Mouse (Mus musculus) testis, adult 2 months (tissue): Measurements from ENCODE around the gene Tprgl. TPM values are rescaled to one million over a fixed set of nuclear protein-coding genes. Genes with fewer than 3 reads are reported as not detected.

Experiments
- H3K27ac ChIP-seq: fragments of 200-500 bp; 2 replicates; pipeline ENCODE4 v1.5.1; 2012; ENCODE audit warnings: low read depth, low read length; ENCODE audit not compliant: control insufficient read depth, insufficient read depth
- H3K27me3 ChIP-seq: fragments of 200-500 bp; 2 replicates; pipeline ENCODE4 v1.6.1; 2012; ENCODE audit warnings: mild to moderate bottlenecking, low read length, moderate library complexity; ENCODE audit not compliant: control insufficient read depth, insufficient read depth
- H3K36me3 ChIP-seq: fragments of 200-500 bp; 2 replicates; pipeline ENCODE4 v1.6.1; 2012; ENCODE audit warnings: mild to moderate bottlenecking, low read length; ENCODE audit not compliant: control insufficient read depth, insufficient read depth
- H3K4me1 ChIP-seq: fragments of 200-500 bp; 2 replicates; pipeline ENCODE4 v1.6.1; 2012; ENCODE audit warnings: low read length; ENCODE audit not compliant: control insufficient read depth, insufficient read depth
- H3K4me3 ChIP-seq: fragments of 200-500 bp; 2 replicates; pipeline ENCODE4 v1.5.1; 2012; ENCODE audit warnings: low read depth, mild to moderate bottlenecking, low read length, moderate library complexity, mixed read lengths; ENCODE audit not compliant: control insufficient read depth
- CTCF ChIP-seq: fragments of 200-500 bp; IDR thresholded peaks from 2 replicates; pipeline ENCODE4 v1.5.1; 2012; ENCODE audit warnings: low read depth, mild to moderate bottlenecking, inconsistent platforms, low read length, moderate library complexity; ENCODE audit not compliant: control insufficient read depth, insufficient read depth, insufficient replicate concordance
- POLR2A ChIP-seq: fragments of 200-500 bp; IDR thresholded peaks from 2 replicates; pipeline ENCODE4 v1.6.1; 2012; ENCODE audit warnings: low read depth, mild to moderate bottlenecking, inconsistent platforms, low read length, moderate library complexity; ENCODE audit not compliant: control insufficient read depth
- polyA plus RNA-seq: library from polyadenylated mRNA; depleted of rRNA; stranded (reverse); fragments of >200 nt; gene quantifications from 2 replicates; pipeline ENCODE4 v1.2.3, GENCODE M21; 2012

Gene Tprgl
- polyA plus RNA-seq, 1 experiment: 212 TPM

DNA sequence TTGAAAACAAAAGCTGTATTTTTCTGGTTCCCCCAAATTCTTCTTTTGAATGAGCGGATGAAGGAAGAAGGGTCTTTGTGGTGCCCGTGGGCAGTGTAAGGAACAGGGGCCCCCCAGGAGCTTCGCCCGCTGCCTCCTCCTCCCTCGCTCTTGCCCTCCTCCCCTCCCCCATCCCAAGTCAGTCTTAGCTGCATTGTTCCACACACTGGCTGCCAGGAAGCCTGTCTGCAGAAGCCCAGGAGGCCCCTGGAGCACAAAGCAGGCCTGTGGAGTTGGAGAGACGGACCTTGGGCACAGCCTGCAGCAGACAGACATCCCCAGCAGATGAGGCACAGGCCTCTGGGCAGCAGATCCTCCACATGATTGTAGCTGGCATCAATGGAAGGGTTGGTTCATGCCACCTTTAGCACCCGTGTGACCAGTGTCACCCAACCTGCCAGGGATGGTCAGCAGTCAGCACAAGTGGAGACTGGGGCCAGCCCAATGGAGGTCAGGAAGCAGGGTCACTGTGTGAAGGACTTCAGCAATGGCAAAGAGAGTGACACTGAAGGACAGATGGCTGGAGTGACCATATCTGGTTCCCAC is 38.0 kb upstream of the Tprgl start:
- no peak overlapping the region for H3K27ac ChIP-seq

GRCm38 (mm10) chr4:154197961-154198360 is 37.5 kb upstream of the Tprgl start:
- H3K4me3 ChIP-seq: no peak overlapping the region
- H3K27me3 ChIP-seq: no peaks in the 10 kb centered on the region
- TF ChIP-seq POLR2A: no peak
- no peak for TF ChIP-seq CTCF
- no peak overlapping the region for H3K27ac ChIP-seq
- H3K4me1 ChIP-seq: no peaks in the 10 kb centered on the region
- no peaks in the 10 kb centered on the region for H3K36me3 ChIP-seq

More for the DNA sequence above, 38.0 kb upstream of the Tprgl start:
- Histone ChIP-seq H3K4me1 (no peaks in the 10 kb centered on the region), H3K36me3 (no peaks in the 10 kb centered on the region), H3K27me3 (no peaks in the 10 kb centered on the region), H3K4me3 (no peak overlapping the region)
- TF ChIP-seq CTCF (no peak), POLR2A (no peak)

DNA sequence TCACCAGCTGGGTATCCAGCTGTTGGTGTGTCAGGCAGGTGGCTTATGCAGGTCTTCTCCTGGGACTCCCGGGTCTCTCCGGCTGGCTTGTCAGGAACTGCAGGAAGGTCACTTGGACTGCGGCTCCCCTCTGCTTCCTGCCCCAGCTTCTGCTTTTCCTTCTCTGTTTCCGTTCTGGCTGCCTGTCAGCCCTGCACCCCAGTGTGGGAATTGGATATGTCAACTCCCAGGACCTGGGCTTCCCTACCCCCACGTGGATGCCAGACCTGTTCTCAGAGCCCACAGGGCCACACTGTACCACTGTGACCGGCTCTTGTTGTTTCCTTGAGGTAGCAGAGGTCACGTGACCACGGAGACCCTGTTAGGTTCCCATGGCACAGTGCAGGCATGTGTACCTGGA is 28.5 kb upstream of the Tprgl start:
- Histone ChIP-seq H3K27ac (no peak overlapping the region), H3K4me3 (no peak overlapping the region), H3K36me3 (no peaks in the 10 kb centered on the region), H3K4me1 (no peaks in the 10 kb centered on the region), H3K27me3 (no peaks in the 10 kb centered on the region)
- TF ChIP-seq POLR2A: no peak
- no peak for TF ChIP-seq CTCF

- TF ChIP-seq POLR2A: no peak
- TF ChIP-seq CTCF: no peak
- no peak overlapping the region for H3K27ac ChIP-seq
- no peaks in the 10 kb centered on the region for H3K4me1 ChIP-seq
- H3K27me3 ChIP-seq: no peaks in the 10 kb centered on the region
- no peaks in the 10 kb centered on the region for H3K36me3 ChIP-seq
- H3K4me3 ChIP-seq: no peak overlapping the region
Measured at GRCm38 (mm10) chr4:154186002-154186537, 25.6 kb upstream of the Tprgl start.

GRCm38 (mm10) chr4:154185001-154185400 is 24.5 kb upstream of the Tprgl start:
- no peaks in the 10 kb centered on the region for H3K36me3 ChIP-seq

DNA sequence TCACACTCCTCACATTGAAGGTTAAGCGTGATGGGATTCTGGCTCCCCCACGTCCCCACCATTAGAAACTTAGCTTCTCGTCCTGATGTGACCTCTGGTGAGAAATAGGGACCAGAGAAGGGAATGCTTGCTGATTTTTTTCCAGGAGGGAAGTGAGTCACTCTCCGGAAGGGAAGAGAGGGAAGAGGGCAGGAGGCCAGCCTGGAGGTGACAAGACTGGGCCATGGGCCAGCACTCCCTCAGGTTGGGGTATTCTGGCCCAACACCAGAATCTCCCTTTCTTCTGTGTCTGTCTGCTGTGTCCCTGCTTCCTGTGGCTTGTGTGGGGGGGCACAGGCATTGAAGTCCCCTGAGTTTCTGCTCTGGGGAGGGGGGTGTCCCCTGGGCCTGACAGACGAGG is 23.1 kb upstream of the Tprgl start:
- H3K4me1 ChIP-seq: no peaks in the 10 kb centered on the region
- no peaks in the 10 kb centered on the region for H3K36me3 ChIP-seq
- H3K27ac ChIP-seq: no peak overlapping the region
- no peak overlapping the region for H3K4me3 ChIP-seq
- TF ChIP-seq CTCF (no peak), POLR2A (no peak)
- no peaks in the 10 kb centered on the region for H3K27me3 ChIP-seq

More at GRCm38 (mm10) chr4:154185001-154185400, 24.5 kb upstream of the Tprgl start:
- no peaks in the 10 kb centered on the region for H3K27me3 ChIP-seq
- H3K4me3 ChIP-seq: no peak overlapping the region
- no peaks in the 10 kb centered on the region for H3K4me1 ChIP-seq
- no peak overlapping the region for H3K27ac ChIP-seq
- TF ChIP-seq CTCF (no peak), POLR2A (no peak)

GRCm38 (mm10) chr4:154181001-154181400 is 20.5 kb upstream of the Tprgl start:
- TF ChIP-seq POLR2A: no peak
- Histone ChIP-seq H3K27me3 (no peaks in the 10 kb centered on the region), H3K27ac (no peak overlapping the region), H3K4me3 (no peak overlapping the region), H3K36me3 (no peaks in the 10 kb centered on the region), H3K4me1 (no peaks in the 10 kb centered on the region)
